Mouse (Mus musculus) heart, postnatal 36 days (tissue): ENCODE results near the gene Gfra1. TPM values are rescaled to one million over a fixed set of nuclear protein-coding genes. Genes with fewer than 3 reads are reported as not detected.

Experiments used
- DNase-seq, 2 experiments: peaks; one replicate each; pipeline ENCODE4 v3.0.0; 2021 to 2022
- intact Hi-C: fragments of 180-260 bp; cut with DNase I; formaldehyde crosslinking; loops from one replicate; pipeline ENCODE4 v1.15.1; 2025
- total RNA-seq, 2 experiments: library from RNA; stranded (reverse); gene quantifications; 2 replicates each; pipeline ENCODE4 v1.2.3; 2021

Gfra1 gene
- total RNA-seq, 2 experiments from 2014 or later, result 3.6 to 4.7 TPM

DNA sequence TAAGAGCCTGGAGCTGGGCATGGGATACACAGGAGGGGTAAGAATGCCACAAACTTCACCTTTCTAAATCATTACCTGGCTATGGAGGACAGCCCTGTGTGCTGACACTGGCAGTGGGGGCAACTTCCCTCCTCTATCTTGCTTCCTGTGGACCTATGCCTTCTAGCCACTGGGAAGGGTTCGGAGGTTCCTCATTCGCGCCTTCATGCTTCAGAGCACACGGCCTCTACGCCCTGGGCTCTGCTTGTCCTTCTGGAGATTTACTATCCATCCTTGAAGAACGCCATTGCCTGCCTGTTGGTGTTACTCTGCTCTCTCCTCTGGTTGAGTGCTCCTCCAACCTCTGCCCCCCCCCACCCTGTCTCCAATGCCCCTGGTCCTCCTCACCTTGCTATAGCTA is 118.9 kb downstream of the Gfra1 start:
- intact Hi-C loops, result no loop called here
- no peak for DNase-seq

DNA sequence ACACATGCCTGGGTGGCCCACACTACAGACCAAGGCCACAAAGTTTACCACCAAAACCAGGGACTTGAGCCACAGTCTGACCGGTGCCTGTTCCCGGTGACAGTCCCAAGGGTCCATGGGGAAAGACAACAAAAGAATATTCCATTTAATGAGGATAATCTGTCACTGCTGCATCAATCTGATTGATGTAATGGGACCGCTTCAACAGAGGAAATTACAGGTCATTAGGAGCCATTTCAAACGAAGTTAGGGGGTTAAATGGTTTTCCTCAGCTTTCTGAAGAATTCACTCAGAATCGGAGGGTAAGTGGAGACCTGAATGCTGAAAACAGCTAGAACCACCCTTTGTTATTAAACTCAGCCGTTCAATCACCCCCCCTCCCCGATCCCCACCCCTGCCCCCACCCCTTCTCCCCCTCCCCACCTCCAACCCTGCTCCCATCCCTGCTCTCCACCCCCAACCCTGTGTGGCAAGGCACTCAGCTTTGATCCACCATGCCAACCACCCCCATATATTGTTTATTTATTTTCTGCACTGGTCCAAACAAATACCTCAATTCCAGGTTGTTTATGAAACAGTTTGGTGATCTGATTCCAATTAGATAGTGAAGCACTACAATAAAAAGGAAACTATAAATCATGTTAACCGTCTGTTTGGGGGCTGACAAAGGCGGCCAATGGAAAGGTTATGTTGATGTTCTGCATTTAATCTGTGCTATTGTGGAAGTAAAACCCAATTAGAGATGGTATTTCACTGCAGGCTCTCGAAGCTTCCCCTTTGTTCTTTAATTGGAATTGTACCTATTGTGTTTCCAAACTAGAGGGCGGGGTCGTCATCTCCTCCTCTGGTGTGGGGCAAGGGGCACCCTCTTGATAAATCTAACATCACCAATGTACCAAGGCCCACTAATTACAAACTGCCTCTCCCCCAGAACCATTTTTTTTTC is 119.9 kb downstream of the Gfra1 start:
- intact Hi-C loops, result no loop called here

GRCm38 (mm10) chr19:58329305-58329704 is 126.4 kb downstream of the Gfra1 start:
- intact Hi-C loops, result no loop called here
- DNase-seq, result peak in 1 of 2 experiments; percentile 3

More for the DNA sequence above, 119.9 kb downstream of the Gfra1 start:
- no peak for DNase-seq

DNA sequence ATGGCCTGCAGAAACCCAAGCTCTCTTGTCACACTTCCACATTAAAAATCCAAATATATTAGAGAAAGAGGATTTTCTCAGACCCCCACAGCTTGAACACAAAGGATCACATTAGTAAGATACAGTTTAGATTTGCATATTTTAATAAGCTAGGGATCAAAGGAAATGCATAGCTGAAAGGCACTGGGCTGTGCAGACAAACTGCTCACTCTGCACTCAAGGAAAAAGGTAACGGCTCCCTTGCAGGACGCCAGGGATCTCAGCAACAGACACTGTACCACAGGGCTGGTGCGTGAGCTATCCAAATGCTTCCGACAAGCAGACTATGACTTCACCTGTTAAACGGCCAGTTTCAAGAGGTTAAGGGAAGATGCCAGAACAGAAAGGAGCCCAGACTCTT is 127.7 kb downstream of the Gfra1 start:
- no peak for DNase-seq
- intact Hi-C loops, result no loop called here

DNA sequence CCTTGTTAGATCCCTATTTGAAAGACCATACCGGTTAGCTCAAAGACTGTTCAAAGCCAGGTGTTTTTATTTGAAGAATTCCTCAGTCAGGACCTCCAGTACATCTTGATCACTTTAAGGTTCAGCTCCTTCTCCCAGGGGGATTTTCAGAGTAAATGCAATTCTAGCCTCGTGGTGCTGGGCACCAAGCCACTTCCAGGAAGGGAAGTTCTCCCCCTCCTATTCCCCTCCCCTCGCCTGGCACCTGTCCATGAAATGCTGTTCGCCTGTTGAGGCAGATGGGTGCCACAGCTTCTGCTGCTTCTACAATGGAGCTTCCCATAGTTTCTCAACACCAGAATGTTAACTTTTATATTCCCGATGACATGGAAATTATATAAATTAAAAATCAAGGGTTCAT is 139.2 kb downstream of the Gfra1 start:
- no peak for DNase-seq
- intact Hi-C loops, result no loop called here

GRCm38 (mm10) chr19:58315681-58316080 is 140.0 kb downstream of the Gfra1 start:
- intact Hi-C loops, result no loop called here
- DNase-seq, result no peak

- intact Hi-C loops, result loop anchor here (5.0 kb wide), 1 partner anchor 153 kb away; no protein-coding TSS in a partner anchor
Measured at GRCm38 (mm10) chr19:58314631-58315030, 141.1 kb downstream of the Gfra1 start.

DNA sequence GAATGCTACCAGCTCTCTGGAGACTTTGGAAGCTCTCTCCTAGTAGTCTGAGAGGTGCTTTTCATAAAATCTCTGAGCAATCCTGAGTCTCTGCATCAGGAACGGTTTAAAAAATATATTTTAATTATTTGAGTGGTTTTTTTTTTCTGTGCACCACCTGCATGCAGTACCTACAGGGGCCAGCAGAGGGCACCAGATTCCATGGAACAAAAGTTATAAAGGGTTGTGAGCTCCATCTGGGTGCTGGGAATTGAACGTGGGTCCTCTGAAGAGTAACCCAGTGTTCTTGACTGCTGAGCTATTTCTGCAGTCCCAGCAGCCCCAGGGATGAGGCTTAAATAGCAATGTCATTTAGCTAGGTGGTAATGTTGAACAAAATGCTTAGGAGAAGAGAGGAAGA is 141.9 kb downstream of the Gfra1 start:
- no peak for DNase-seq
- intact Hi-C loops, result loop anchor here (5.0 kb wide), 1 partner anchor 154 kb away; no protein-coding TSS in a partner anchor

More at GRCm38 (mm10) chr19:58314631-58315030, 141.1 kb downstream of the Gfra1 start:
- DNase-seq, result no peak

GRCm38 (mm10) chr19:58312492-58312891 is 143.2 kb downstream of the Gfra1 start:
- intact Hi-C loops, result loop anchor here (5.0 kb wide), 1 partner anchor 155 kb away; no protein-coding TSS in a partner anchor
- no peak for DNase-seq

DNA sequence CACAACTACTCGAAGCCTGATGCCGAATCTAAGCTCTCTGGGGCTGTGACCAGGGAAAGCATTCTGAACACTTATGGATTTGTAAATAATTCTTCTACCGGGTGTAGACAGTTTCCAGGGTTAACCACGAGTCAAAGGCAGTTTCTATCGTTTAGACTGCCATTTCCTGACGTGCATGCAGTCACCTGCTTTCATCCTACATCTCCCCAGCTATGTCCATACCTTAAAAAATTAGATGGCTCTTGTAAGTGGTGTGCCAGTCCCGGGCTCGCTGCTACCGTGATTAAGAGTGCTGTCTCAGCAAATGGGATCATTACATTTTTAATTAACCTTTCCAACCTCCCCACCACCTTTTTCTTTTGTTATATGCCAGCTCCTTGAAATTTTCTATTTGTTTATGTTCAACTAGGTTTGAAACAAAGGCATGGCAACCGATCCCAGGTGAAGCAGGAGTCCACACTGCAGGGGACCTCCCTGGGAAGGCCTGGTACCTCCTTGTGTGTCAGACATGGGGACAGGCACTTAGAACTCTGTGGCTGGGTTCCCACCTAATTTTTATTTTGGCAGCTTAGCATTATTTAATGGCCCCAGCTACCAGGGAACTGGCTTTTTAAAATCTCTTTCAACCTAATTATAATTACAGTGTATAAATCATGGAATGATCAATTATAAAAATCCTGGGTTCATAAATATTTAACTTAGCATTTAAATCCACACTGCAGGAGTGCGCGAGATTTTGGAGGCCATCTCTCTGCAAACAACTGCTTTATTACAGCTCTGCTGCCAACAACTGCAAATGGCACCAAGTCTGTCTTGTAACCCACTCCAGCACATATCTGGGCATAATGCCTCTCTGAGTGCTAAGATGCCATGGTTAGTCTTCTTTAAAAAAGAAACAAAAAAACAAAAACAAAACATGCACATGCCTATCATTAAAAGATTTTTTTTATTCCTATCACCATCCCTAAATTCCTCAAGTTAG is 145.1 kb downstream of the Gfra1 start:
- DNase-seq, result no peak
- intact Hi-C loops, result loop anchor here (5.0 kb wide), 1 partner anchor 157 kb away; no protein-coding TSS in a partner anchor

- intact Hi-C loops, result loop anchor here (5.0 kb wide), 1 partner anchor 158 kb away; no protein-coding TSS in a partner anchor
Measured at GRCm38 (mm10) chr19:58309620-58310275, 146.0 kb downstream of the Gfra1 start.

GRCm38 (mm10) chr19:58301105-58301504 is 154.6 kb downstream of the Gfra1 start:
- intact Hi-C loops, result no loop called here

More at GRCm38 (mm10) chr19:58309620-58310275, 146.0 kb downstream of the Gfra1 start:
- DNase-seq, result no peak

DNA sequence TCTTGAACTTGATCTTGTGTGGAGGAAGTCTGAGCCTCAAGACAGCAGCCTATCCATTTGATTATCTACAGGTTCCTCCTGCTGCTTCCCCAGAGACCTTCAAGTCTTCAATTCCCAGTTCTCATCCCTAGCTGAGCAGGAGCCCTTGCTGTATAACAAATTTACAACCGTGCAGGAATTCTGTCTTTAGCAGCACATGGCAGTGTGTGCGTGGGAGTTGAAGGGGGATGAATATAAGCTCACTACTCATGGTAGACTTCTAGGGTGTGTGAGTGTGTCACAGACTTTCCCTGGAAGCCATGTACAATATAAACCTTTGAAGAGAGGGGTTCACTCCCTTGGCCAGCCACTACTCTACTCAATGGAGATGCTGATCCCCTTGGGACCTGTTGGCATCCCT is 157.8 kb downstream of the Gfra1 start:
- intact Hi-C loops, result no loop called here
- DNase-seq, result no peak

More at GRCm38 (mm10) chr19:58301105-58301504, 154.6 kb downstream of the Gfra1 start:
- no peak for DNase-seq

- DNase-seq, result no peak
- intact Hi-C loops, result no loop called here
Measured at GRCm38 (mm10) chr19:58296842-58297190, 158.9 kb downstream of the Gfra1 start.

- peak; percentile 30 to 38 for DNase-seq
- intact Hi-C loops, result no loop called here
Measured at GRCm38 (mm10) chr19:58295986-58296841, 159.5 kb downstream of the Gfra1 start.

DNA sequence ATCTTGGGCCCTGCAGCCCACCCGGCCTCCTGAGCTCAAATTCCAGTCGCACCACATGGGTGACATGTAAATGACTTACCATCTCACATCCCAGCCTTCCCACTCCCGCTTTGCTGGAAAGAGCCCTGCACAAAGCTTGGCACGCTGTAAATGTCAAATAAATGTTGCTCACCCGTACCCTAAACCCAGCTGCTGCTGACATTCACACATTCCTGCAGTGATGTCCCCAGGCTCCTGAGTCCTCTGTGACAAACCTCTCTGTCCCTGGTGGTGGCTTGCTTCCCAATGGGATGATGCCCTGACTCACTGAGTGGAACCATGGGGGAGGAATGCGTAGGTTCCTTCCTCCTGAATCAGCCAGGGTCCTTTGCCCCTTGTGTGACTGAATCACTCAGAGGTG is 167.6 kb downstream of the Gfra1 start:
- intact Hi-C loops, result no loop called here
- DNase-seq, result no peak

DNA sequence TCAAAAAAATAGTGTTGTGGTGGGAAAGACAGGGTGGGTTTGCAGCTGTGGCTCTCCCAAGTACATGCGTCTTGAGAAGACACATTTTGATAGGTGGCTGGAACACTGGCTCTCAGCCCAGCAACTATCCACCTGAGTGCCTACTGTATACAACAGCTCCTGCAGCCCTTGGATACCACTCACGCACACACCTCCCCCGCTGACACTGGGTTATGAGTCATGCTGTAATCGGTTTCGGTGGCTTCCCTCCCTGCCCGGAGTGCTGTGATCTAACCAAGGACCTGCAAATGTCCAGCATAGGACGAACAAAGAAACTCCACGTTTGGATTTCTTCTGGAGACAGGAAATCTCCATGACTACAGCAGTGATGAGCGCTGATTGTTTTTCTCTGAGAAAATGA is 180.4 kb downstream of the Gfra1 start:
- intact Hi-C loops, result no loop called here
- no peak for DNase-seq

DNA sequence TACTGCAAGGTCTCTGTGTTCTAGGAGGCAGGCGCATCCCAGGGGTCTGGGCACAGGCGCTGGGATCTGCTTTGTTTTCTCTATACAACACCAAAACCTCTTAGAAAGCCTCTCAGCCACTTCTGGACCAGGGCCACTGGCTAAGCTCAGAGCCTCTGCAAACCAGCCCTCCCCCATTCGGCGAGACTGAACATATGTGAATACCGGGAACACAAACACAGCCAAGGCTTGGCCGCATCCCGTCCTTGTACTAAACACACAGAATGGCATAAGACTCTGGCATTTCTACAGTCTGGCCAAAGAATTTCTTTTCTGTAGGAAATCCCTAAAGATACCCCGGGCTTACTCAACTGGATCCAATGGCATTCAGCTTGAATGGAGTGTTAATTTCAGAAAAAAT is 183.9 kb downstream of the Gfra1 start:
- DNase-seq, result no peak
- intact Hi-C loops, result no loop called here

DNA sequence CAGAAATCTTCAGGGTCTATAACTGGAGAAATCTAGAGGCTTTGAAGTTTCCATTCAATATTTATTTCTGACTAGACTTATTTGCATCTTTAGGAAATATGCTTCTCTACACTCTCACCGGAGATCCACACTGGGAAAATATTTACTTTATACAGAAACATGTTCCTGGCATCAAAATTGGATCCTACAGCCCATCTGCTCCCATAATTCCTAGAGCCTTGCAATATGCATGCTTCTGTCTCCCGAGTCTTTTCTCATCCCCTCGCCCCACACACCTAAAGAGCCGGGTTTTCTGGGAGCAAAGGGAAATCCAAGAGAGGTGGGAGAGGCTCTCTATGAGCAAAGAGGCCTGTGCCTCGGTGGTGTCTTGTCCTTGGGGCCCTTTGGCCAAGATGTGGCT is 184.9 kb downstream of the Gfra1 start:
- intact Hi-C loops, result no loop called here
- DNase-seq, result no peak
